Mouse (Mus musculus): ENCODE measurements around the gene Slc25a11.

The Slc25a11 gene

GRCm38 (mm10) chr11:70646691-70647650 is at the start of gene Slc25a11, which contains the start of gene Rnf167:
Gene Slc25a11, minus strand, starts transcription at chr11:70647479.
Gene Rnf167, plus strand, starts transcription at chr11:70647235.
- peak; percentile 92 to 94 for DNase-seq (ENCODE audit: low spot score in 2 of 2)

DNA sequence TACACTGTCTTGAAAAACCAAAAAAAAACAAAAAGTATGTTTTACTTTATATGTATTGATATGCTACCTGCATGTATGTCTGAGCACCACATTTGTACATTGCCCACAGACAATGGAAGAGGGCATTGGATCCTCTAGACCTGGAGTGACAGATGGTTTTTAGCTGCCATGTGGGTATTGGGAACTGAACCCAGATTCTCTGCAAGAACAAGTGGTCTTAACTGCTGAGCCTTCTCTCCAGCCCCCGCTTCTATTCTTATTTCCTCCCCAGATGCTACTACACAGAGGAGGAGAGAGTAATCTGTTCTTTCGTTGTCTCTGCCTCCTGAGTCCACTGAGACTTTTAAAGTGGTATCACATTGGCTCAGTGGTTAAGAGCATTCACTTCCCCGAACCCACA is 46.2 kb upstream of the Slc25a11 start:
- no peak for DNase-seq (ENCODE audit: low spot score in 2 of 2)

DNA sequence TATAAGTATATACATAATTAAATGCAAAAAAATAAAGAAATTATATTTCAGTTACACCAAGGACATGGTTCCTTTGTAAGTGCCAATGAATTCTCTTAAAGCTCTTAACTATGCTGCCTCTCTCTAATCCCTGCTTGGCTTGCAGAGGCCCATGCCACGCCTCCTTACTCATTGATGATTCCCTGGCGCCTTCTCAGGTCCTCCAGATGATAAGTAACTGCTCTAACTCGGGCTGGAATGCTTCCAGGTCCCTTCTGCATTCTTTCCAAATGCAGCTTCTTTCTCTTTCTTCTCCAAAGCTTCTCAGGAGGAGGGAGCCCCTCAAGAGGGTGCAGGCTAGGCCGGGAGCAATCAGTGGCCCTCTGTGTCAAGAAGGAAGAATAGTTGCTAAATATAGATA is 42.3 kb upstream of the Slc25a11 start:
- DNase-seq (ENCODE audit: low spot score in 2 of 2): no peak

GRCm38 (mm10) chr11:70688372-70688771 is 41.1 kb upstream of the Slc25a11 start:
- no peak for DNase-seq (ENCODE audit: low spot score in 2 of 2)

GRCm38 (mm10) chr11:70687601-70688199 is 40.4 kb upstream of the Slc25a11 start, which contains the start of gene Camta2:
Gene Camta2, minus strand, starts transcription at chr11:70688105.
- DNase-seq (ENCODE audit: low spot score in 2 of 2): peak; percentile 63 to 78

GRCm38 (mm10) chr11:70686901-70687566 is 39.8 kb upstream of the Slc25a11 start:
- DNase-seq (ENCODE audit: low spot score in 2 of 2): no peak

- DNase-seq (ENCODE audit: low spot score in 2 of 2): no peak
These were observed 36.4 kb upstream of the Slc25a11 start for GRCm38 (mm10) chr11:70683640-70684039.

DNA sequence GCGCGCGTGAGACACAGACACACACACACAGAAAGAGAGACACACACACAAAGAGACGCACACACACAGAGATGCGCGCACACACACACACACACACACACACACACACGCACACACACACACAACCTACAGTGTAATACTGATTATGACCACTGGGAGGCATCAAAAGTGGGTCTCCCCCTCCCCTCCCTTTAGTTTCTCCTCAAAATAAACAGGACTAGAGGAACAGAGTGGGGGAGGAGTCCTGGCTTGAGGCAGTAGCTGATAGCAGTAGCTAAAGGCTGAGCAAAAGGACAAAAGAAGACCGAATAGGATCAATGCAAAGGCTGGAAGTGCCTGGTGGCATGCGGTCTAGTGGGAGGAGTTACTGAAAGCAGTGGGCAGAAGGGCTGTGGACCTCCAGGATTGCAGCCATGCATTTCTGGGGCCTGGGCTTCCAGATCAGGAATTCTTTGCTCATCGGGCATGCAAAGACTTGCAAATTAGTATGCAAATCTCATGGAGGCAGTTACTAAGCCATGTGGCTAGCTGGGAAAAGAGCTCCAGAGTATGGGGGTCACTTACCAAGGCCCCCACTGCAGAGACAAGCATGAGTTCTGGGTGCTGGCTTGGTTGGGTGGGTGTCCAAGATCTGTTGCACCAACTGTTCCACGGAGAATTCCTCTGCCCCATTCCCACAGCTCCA is 34.8 kb upstream of the Slc25a11 start:
- DNase-seq (ENCODE audit: low spot score in 2 of 2): no peak

DNA sequence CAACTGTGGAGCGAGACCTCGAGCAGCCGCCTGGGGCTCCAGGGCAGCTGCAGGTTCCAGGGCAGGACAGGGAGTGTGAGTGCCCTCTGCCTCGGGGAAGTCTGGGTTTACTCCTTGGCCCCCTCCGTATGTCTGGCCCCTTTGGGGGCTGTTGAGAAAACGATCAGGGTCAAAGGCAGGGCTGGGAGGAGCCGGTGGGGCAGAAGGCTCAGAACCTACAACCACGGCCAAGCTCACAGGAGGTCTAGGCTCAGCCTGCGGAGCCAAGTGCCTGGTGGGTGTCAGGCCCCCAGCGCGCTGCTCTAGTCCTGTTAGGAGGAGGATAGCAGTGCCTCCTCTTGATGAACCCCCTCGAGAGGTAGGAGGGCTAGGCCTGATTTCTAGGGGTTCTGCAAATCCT is 33.9 kb upstream of the Slc25a11 start:
- no peak for DNase-seq (ENCODE audit: low spot score in 2 of 2)

DNA sequence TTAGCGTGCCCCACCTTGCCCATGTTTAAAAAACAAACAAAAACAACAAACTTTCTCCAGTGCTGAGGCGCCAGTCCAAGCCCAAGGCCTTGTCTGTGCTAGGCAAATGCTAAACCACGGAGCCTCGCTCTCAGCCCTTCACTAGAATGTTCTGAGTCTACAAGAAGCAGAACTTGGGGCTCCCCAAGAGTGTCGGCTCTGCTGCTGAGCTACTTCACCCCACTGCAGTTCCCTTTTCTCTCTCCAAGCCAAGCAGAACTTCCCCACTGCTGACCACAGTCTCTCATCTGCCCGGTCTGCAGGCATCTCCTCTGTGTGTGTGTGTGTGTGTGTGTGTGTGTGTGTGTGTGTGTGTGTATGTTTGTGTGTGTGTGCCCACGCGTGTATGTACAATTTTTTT is 32.6 kb upstream of the Slc25a11 start:
- DNase-seq (ENCODE audit: low spot score in 2 of 2): peak in 1 of 2 experiments; percentile 40

- DNase-seq (ENCODE audit: low spot score in 2 of 2): no peak
These were observed 32.1 kb upstream of the Slc25a11 start for GRCm38 (mm10) chr11:70679361-70679760.

- DNase-seq (ENCODE audit: low spot score in 2 of 2): no peak
These were observed 31.3 kb upstream of the Slc25a11 start for GRCm38 (mm10) chr11:70678576-70678975.

DNA sequence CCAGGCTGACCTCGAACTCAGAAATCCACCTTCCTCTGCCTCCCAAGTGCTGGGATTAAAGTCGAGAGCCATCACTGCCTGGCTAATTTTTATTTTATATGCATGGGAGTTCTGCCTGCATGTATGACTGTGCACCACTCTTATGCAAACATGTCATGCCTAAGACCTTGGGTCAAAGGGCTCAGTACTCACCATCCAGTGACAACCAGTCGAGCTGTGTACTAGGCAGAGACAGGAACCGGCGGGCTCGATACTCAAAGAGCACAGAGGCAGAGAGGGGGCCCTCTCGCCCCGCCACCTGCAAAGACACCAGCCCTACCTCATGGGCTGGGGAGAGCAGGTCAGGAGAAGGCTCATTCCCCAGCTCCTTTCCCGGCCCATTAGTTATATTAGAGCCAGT is 30.8 kb upstream of the Slc25a11 start:
- no peak for DNase-seq (ENCODE audit: low spot score in 2 of 2)

DNA sequence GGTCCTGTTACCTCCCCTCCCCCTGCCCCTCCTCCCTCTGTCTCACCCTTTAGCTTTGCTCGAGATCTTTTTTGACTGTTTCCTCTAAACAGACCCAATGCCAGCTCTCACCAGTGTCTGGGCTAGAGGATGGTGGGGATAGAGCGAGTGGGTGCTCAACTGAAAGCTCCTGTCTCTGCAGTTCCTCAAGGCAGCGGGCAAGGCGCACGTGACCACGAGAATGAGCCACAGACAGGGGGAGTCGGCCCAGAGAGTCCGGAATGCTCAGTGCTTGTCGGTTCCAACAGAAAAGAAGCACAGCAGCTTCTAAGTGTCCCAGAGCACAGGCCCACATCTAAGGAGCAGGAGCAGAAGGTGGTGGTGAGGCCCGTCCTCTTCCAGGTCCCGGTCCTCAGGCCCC is 27.2 kb upstream of the Slc25a11 start:
- no peak for DNase-seq (ENCODE audit: low spot score in 2 of 2)

DNA sequence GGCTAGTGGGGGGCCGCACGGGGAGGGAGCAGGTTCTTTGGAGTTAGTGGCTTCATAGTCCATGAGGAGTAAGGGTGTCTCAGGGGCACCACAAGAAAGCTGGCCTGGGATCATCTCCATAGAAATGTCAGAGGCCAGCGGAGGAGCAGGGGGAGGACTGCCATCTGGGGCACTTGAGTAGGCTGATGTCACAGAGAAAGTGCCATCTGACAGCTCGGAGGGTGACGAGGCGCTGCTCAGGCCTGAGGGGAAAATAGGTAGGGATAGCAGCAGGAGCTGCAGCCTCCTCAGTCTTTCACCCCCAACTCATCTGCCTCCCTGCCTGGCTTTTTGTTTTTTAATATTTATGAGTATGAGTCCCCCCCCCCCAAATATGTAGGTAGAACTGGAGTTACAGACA is 26.7 kb upstream of the Slc25a11 start:
- no peak for DNase-seq (ENCODE audit: low spot score in 2 of 2)

DNA sequence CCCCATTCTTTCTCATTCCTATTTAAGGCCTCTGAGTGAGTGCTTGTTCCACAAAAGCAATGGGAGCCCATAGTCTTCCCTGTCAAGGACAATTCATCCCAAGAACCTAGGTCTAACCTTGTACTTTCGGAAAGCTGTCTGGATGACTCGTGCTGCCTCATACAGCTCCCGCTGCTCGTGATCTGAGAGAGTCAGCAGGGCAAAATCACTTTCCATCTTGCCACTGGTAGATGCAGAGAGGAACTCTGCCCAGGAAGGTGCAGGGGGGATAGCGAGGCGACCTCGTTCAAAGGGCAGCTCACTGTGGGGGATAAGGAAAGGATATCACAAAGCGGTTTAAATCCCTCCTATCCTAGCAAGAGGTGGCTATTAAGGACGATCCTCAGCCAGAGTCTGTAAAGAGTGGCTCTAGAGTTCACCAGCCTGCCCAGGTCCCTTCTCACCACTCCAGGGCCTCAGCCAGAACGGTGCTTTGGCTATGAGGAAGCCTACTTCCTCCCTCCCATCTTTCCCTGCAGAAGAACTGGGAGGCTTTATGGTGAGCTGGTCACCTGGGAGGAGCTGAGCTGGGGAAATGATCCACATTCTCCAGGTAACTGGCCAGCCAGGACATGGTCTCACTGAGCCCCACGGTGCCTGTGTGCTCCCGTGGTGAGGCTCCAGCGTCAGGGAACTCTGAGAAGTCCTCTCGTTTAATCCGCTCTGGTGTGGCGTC is 24.2 kb upstream of the Slc25a11 start:
- DNase-seq (ENCODE audit: low spot score in 2 of 2): no peak

DNA sequence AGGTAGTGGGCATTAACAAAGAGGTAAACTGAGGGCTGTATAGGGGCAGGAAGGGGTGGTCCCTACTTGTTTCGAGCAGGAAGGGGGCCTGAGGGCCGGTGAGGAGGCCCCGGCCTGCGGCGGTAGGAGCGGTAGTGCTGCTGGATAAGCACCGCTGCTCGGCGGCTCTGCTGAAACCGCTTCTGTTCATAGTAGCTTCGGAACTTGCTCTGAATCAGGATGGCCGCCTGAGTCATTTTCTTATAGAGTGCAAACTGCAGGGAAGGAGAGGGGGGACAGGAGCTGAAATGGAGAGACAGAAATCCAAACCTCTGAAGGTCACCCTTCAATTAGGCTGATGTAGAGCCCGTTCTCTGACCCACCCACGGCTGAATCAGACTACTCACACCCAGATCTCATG is 23.2 kb upstream of the Slc25a11 start:
- DNase-seq (ENCODE audit: low spot score in 2 of 2): no peak

DNA sequence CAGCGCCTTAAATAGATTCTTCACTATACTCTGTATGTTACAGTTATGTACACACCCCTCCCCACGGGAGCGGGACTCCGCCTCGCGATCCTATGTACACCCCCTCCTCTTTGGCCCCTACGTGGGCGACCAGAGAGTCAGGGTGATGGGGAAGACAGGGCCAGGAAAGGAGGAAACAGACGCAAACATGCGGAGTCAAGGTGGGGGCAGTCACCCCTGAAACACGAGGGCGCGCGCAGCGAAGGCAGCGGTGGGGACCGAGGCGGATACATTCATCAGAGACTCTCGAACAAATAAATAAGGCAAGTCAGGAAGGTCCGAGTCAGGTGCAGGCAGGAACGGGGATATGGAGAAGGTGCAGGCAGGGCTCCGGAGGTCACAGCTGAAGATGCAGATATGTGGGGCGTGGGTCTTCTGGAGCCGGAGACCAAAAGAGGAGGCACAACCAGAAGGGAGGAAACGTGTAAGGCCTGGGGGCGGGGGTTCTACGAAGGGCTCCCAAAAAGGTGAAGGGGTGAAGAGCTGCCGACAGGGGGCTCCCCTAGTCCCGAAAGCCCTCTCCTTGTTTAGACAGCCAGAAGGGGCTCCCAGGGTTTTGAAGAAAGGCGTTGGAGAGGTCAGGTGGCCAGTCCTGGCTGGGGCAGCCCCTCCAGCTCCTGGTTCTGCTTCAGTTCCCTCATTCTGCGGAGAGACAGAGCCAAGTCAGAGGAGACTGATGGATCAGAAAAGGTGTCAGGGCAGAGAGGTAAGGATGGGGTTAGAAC is 22.5 kb upstream of the Slc25a11 start:
- peak; percentile 64 to 75 for DNase-seq (ENCODE audit: low spot score in 2 of 2)

- DNase-seq (ENCODE audit: low spot score in 2 of 2): peak; percentile 85 to 90
These were observed 21.7 kb upstream of the Slc25a11 start, which contains the start of gene Spag7 for GRCm38 (mm10) chr11:70668771-70669505. Gene Spag7, minus strand, starts transcription at chr11:70669416.

Measured in spleen, postnatal 14 days (tissue).